Comparison of ENCODE assay signal across 9 mouse cellular contexts in genomic region chr5:128617621-128618020, GRCm38 (mm10). TPM values are rescaled to one million over a fixed set of nuclear protein-coding genes. Genes with fewer than 3 reads are reported as not detected.
DNase-seq lines count a peak whose midpoint lies in the region; ATAC-seq and TF ChIP-seq lines count a peak whose summit lies in the region.
"Had no signal": no experiment of that assay in that cellular context is flagged by ENCODE, and none has a peak within 500 bp of the region (broad histone marks: within the 10 kb centered on the region; RNA-seq: fewer than 3 reads in every experiment).

No protein-coding gene starts in this region.

- H3K4me2 ChIP-seq in embryonic facial prominence, embryonic 12.5 days (replicated peaks) = peak overlapping the region; percentile 41
- H3K4me2 ChIP-seq in hindbrain, embryonic 15.5 days = peak overlapping the region; percentile 27; the same call in 1 of the 2 replicates
- peak overlapping the region; percentile 31; the same call in 1 of the 2 replicates for H3K4me2 ChIP-seq in midbrain, embryonic 15.5 days

- WGBS in embryonic facial prominence, embryonic 12.5 days = 2% methylated on average over 9 of the region's 9 CpGs
- WGBS in hindbrain, embryonic 15.5 days = 16% methylated on average over 9 of the region's 9 CpGs
- 13% methylated on average over 9 of the region's 9 CpGs for WGBS in midbrain, embryonic 15.5 days

- no peaks in the 10 kb centered on the region for H3K27me3 ChIP-seq in embryonic facial prominence, embryonic 12.5 days
- 0 out of 2 replicates have a peak, but pooled peaks cover 5% of the 10 kb centered on the region for H3K27me3 ChIP-seq in hindbrain, embryonic 15.5 days
- peaks cover 11% of the 10 kb centered on the region; the same call in 1 of the 2 replicates for H3K27me3 ChIP-seq in midbrain, embryonic 15.5 days (replicated peaks)

- H3K36me3 ChIP-seq in embryonic facial prominence, embryonic 12.5 days = no peaks in the 10 kb centered on the region
- no peaks in the 10 kb centered on the region for H3K36me3 ChIP-seq in hindbrain, embryonic 15.5 days
- H3K36me3 ChIP-seq in midbrain, embryonic 15.5 days (replicated peaks) = no peaks in the 10 kb centered on the region

- H3K9ac ChIP-seq in embryonic facial prominence, embryonic 12.5 days = peak overlapping the region; percentile 40; the same call in 1 of the 2 replicates
- no peak overlapping the region for H3K9ac ChIP-seq in hindbrain, embryonic 15.5 days
- no peak overlapping the region for H3K9ac ChIP-seq in midbrain, embryonic 15.5 days

- H3K4me1 ChIP-seq in embryonic facial prominence, embryonic 12.5 days = peaks cover 42% of the 10 kb centered on the region
- peaks cover 16% of the 10 kb centered on the region for H3K4me1 ChIP-seq in hindbrain, embryonic 15.5 days (replicated peaks)
- H3K4me1 ChIP-seq in midbrain, embryonic 15.5 days = peaks cover 23% of the 10 kb centered on the region

- no peak overlapping the region for H3K27ac ChIP-seq in layer of hippocampus, adult 2 months
- H3K27ac ChIP-seq in embryonic facial prominence, embryonic 12.5 days = peak overlapping the region; percentile 78
- H3K27ac ChIP-seq in hindbrain, embryonic 15.5 days (replicated peaks) = no peak overlapping the region
- no peak overlapping the region for H3K27ac ChIP-seq in midbrain, embryonic 15.5 days
- H3K27ac ChIP-seq: left cerebral cortex, adult 2 months had no signal

- DNase-seq in layer of hippocampus, adult 11-12 months (ENCODE audit: low spot score) = peak; percentile 21
- no peak for DNase-seq in layer of hippocampus, adult 2 months (ENCODE audit: low spot score in 2 of 2)
- DNase-seq in adrenal gland, adult (ENCODE audit: inconsistent age in 2 of 2, low spot score in 1 of 2) = no peak
- DNase-seq in frontal cortex, postnatal 36 days (ENCODE audit: low spot score in 2 of 2) = no peak
- no peak for DNase-seq in gastrocnemius, adult 18-20 months (ENCODE audit: low spot score)

- ATAC-seq in embryonic facial prominence, embryonic 12.5 days (ENCODE audit: insufficient number of reproducible peaks, insufficient read depth, low FRiP score, low TSS enrichment) = peak; percentile 71; the same call in 1 of the 2 replicates
- no peak for ATAC-seq in hindbrain, embryonic 15.5 days (ENCODE audit: low FRiP score, low read depth)
- no peak for ATAC-seq in midbrain, embryonic 15.5 days (replicated peaks)

- no peaks in the 10 kb centered on the region for H3K9me3 ChIP-seq in embryonic facial prominence, embryonic 12.5 days
- H3K9me3 ChIP-seq in hindbrain, embryonic 15.5 days = no peaks in the 10 kb centered on the region
- H3K9me3 ChIP-seq in midbrain, embryonic 15.5 days = no peaks in the 10 kb centered on the region

- H3K4me3 ChIP-seq in layer of hippocampus, adult 2 months = no peak overlapping the region
- peak overlapping the region; percentile 12; the same call in 1 of the 2 replicates for H3K4me3 ChIP-seq in embryonic facial prominence, embryonic 12.5 days
- H3K4me3 ChIP-seq in hindbrain, embryonic 15.5 days = no peak overlapping the region
- H3K4me3 ChIP-seq in midbrain, embryonic 15.5 days = no peak overlapping the region
- H3K4me3 ChIP-seq: left cerebral cortex, adult 2 months had no signal

- no peak for TF ChIP-seq CTCF in layer of hippocampus, adult 2 months (conservative IDR thresholded peaks at IDR 0.05)

RNA-seq across cellular contexts. Expression of gene Fzd10, which starts 17.0 kb away (rescaled TPM):
- under 1 TPM; 0.32 to 0.61 TPM for total RNA-seq in layer of hippocampus, adult 2 months (2021)
- polyA plus RNA-seq in embryonic facial prominence, embryonic 12.5 days (2016; fragmentation: Nextera tagmentation; extraction: Ambion mirVana) = 8.1 and 8.2 TPM in 2 replicates
- 4.4 and 5.8 TPM in 2 replicates for polyA plus RNA-seq in hindbrain, embryonic 15.5 days (2015; fragmentation: Nextera tagmentation; extraction: Ambion mirVana)
- 5.9 and 6.7 TPM in 2 replicates for polyA plus RNA-seq in midbrain, embryonic 15.5 days (2015; fragmentation: Nextera tagmentation; extraction: Ambion mirVana)
- 1 to 10 TPM in 1 of 2 experiments, under 1 TPM in 1; 0.95 to 1.2 TPM for total RNA-seq in gastrocnemius, adult 18-20 months (2021)
